Mouse (Mus musculus): ENCODE data around the gene Stim2. TPM values are rescaled to one million over a fixed set of nuclear protein-coding genes. Genes with fewer than 3 reads are reported as not detected.
A peak's percentile ranks its signal among the peaks of the same experiment; 100 is the strongest.

The Stim2 gene
- polyA plus RNA-seq, 2 experiments from 2014 or later = 20.9 to 27.9 TPM

GRCm38 (mm10) chr5:53995316-53995715, 3.0 kb upstream of the Stim2 start:
- ATAC-seq = peak; percentile 64

- no peak for ATAC-seq
Measured at GRCm38 (mm10) chr5:53996822-53997221, 1.5 kb upstream of the Stim2 start.

- ATAC-seq = peak; percentile 7
Measured at GRCm38 (mm10) chr5:53998743-53999460, 603 bp downstream of the Stim2 start.

- ATAC-seq = no peak
Measured at GRCm38 (mm10) chr5:53999461-53999770, 1.1 kb downstream of the Stim2 start.

- peak; percentile 37 for ATAC-seq
Measured at GRCm38 (mm10) chr5:53999831-54000230, 1.5 kb downstream of the Stim2 start.

- no peak for ATAC-seq
Measured at GRCm38 (mm10) chr5:54001021-54001420, 2.7 kb downstream of the Stim2 start.

GRCm38 (mm10) chr5:54005111-54005864, 7.0 kb downstream of the Stim2 start:
- peak; percentile 68 for ATAC-seq

- peak; percentile 14 for ATAC-seq
Measured at GRCm38 (mm10) chr5:54005865-54006225, 7.5 kb downstream of the Stim2 start.

- ATAC-seq = no peak
Measured at GRCm38 (mm10) chr5:54006845-54007244, 8.5 kb downstream of the Stim2 start.

GRCm38 (mm10) chr5:54007617-54008016, 9.3 kb downstream of the Stim2 start:
- ATAC-seq = no peak

- ATAC-seq = peak; percentile 49
Measured at GRCm38 (mm10) chr5:54013271-54013670, 15.0 kb downstream of the Stim2 start.

- no peak for ATAC-seq
Measured at GRCm38 (mm10) chr5:54017143-54017542, 18.8 kb downstream of the Stim2 start.

GRCm38 (mm10) chr5:54018856-54019255, 20.6 kb downstream of the Stim2 start:
- no peak for ATAC-seq

- ATAC-seq = peak; percentile 71
Measured at GRCm38 (mm10) chr5:54019546-54019945, 21.2 kb downstream of the Stim2 start.

GRCm38 (mm10) chr5:54024610-54025009, 26.3 kb downstream of the Stim2 start:
- peak; percentile 71 for ATAC-seq

GRCm38 (mm10) chr5:54025630-54026029, 27.3 kb downstream of the Stim2 start:
- no peak for ATAC-seq

- ATAC-seq = no peak
Measured at GRCm38 (mm10) chr5:54033217-54033616, 34.9 kb downstream of the Stim2 start.

GRCm38 (mm10) chr5:54034680-54035079, 36.4 kb downstream of the Stim2 start:
- no peak for ATAC-seq

- ATAC-seq = peak; percentile 37
Measured at GRCm38 (mm10) chr5:54038615-54039014, 40.3 kb downstream of the Stim2 start.

- ATAC-seq = no peak
Measured at GRCm38 (mm10) chr5:54040527-54040926, 42.2 kb downstream of the Stim2 start.

GRCm38 (mm10) chr5:54042013-54042412, 43.7 kb downstream of the Stim2 start:
- no peak for ATAC-seq

GRCm38 (mm10) chr5:54045523-54045922, 47.2 kb downstream of the Stim2 start:
- ATAC-seq = peak; percentile 81

GRCm38 (mm10) chr5:54046432-54046831, 48.1 kb downstream of the Stim2 start:
- ATAC-seq = no peak

GRCm38 (mm10) chr5:54049145-54049733, 50.9 kb downstream of the Stim2 start:
- ATAC-seq = no peak
